11 mouse cellular contexts compared by ENCODE assay signal in genomic region chr17:47054613-47055012, GRCm38 (mm10). TPM values are rescaled to one million over a fixed set of nuclear protein-coding genes. Genes with fewer than 3 reads are reported as not detected.
A peak's percentile ranks its signal among the peaks of the same experiment; 100 is the strongest.
DNase-seq lines count a peak whose midpoint lies in the region; TF ChIP-seq lines count a peak whose summit lies in the region.
"Had no signal": no experiment of that assay in that cellular context is flagged by ENCODE, and none has a peak within 500 bp of the region (broad histone marks: within the 10 kb centered on the region; RNA-seq: fewer than 3 reads in every experiment).

No protein-coding gene starts in this region.

- no peak overlapping the region for H3K4me3 ChIP-seq in layer of hippocampus, adult 2 months
- H3K4me3 ChIP-seq in macrophage (ENCODE audit: inconsistent target): peak overlapping the region; percentile 5; the same call in 1 of the 2 replicates
- H3K4me3 ChIP-seq in cerebellum, adult 2 months (replicated peaks; ENCODE audit: insufficient read depth, low read depth, low read length): no peak overlapping the region
- H3K4me3 ChIP-seq: erythroblast, embryonic 14.5 days had no signal

- no peak for DNase-seq in layer of hippocampus, adult 2 months (ENCODE audit: low spot score in 2 of 2)
- no peak for DNase-seq in layer of hippocampus, adult 18-20 months (ENCODE audit: low spot score in 2 of 2)
- DNase-seq in brain, embryonic 14.5 days (ENCODE audit: low read depth): peak; percentile 6
- DNase-seq in heart, postnatal 10 days: peak; percentile 70 to 75
- no peak for DNase-seq in thymus, postnatal 14 days
- no peak for DNase-seq in spleen, adult 18-20 months
- DNase-seq in cerebellum, adult 2 months: no peak
- DNase-seq: adrenal gland, adult 2 months had no signal

- H3K27ac ChIP-seq in layer of hippocampus, adult 2 months: peak overlapping the region; percentile 11; the same call in 1 of the 2 replicates
- H3K27ac ChIP-seq in macrophage: peak overlapping the region; percentile 63
- H3K27ac ChIP-seq in cerebellum, adult 2 months (ENCODE audit: insufficient read depth, low read length): no peak overlapping the region
- H3K27ac ChIP-seq: liver, embryonic 14.5 days had no signal

- no peak for TF ChIP-seq POLR2A in brain, embryonic 14.5 days (IDR thresholded peaks at IDR 0.05; ENCODE audit: borderline replicate concordance, extremely low read depth, insufficient read depth, insufficient read length, poor library complexity, severe bottlenecking)
- no peak for TF ChIP-seq POLR2A in cerebellum, adult 2 months (IDR thresholded peaks at IDR 0.05; ENCODE audit: borderline replicate concordance, insufficient read depth, low read length)

- no peaks in the 10 kb centered on the region; the same call in 1 of the 2 replicates for H3K27me3 ChIP-seq in cerebellum, adult 2 months (ENCODE audit: control insufficient read depth, insufficient read depth, low read length)

- H3K4me1 ChIP-seq in cerebellum, adult 2 months (ENCODE audit: control insufficient read depth, insufficient read depth, low read length): no peaks in the 10 kb centered on the region

- intact Hi-C loops in heart, postnatal 10 days (cut with DNase I): no loop called here

- 0% methylated on average over 11 of the region's 11 CpGs for WGBS in macrophage (ENCODE audit: missing documents)
- WGBS in cerebellum, adult 2 months: 88% methylated on average over 11 of the region's 11 CpGs

- H3K79me2 ChIP-seq in macrophage (ENCODE audit: inconsistent target): no peaks in the 10 kb centered on the region

- H3K36me3 ChIP-seq in macrophage (ENCODE audit: inconsistent target): no peaks in the 10 kb centered on the region

- no peak for TF ChIP-seq CTCF in layer of hippocampus, adult 2 months (conservative IDR thresholded peaks at IDR 0.05)
- TF ChIP-seq CTCF in brain, embryonic 14.5 days (IDR thresholded peaks at IDR 0.05; ENCODE audit: borderline replicate concordance, extremely low read depth, insufficient read depth, insufficient read length): no peak
- no peak for TF ChIP-seq CTCF in cerebellum, adult 2 months (IDR thresholded peaks at IDR 0.05; ENCODE audit: borderline replicate concordance, insufficient read depth, low read depth, low read length)

RNA-seq across cellular contexts. Expression of gene Ubr2, which starts 44.3 kb away (rescaled TPM):
- 10 to 100 TPM; 61.0 to 63.7 TPM for total RNA-seq in layer of hippocampus, adult 2 months (2021)
- 10 to 100 TPM; 61.3 to 62.2 TPM for total RNA-seq in layer of hippocampus, adult 18-20 months (2021)
- polyA plus RNA-seq in brain, embryonic 14.5 days (2012; rRNA removed): 32.8 and 41.3 TPM in 2 replicates
- 10 to 100 TPM; 55.6 to 64.8 TPM for total RNA-seq in heart, postnatal 10 days (2021)
- total RNA-seq in macrophage (2018; cell fraction: chromatin; rRNA removed): 100 to 1,000 TPM in 24 of 26 experiments, 10 to 100 TPM in 2; 81.9 to 271 (median 191) TPM
- total RNA-seq in macrophage (2018; cell fraction: cytosol; rRNA removed): 10 to 100 TPM; 20.9 to 46.2 (median 34.0) TPM
- total RNA-seq in macrophage (2018; cell fraction: nucleus; rRNA removed): 100 to 1,000 TPM in 4 of 26 experiments, 10 to 100 TPM in 22; 39.5 to 136 (median 76.7) TPM
- 28.0 to 30.4 TPM (median 28.5 TPM) in 3 replicates for polyA plus RNA-seq in macrophage (2018)
- polyA plus RNA-seq in cerebellum, adult 2 months (2012; rRNA removed): 38.5 and 43.3 TPM in 2 replicates

Comparison
In these comparisons a context has a peak if more than half of its experiments do, and no peak if none do; other contexts are left out.
1. DNase-seq: peak in brain, embryonic 14.5 days (single experiment) and heart, postnatal 10 days (2 of 2); none in layer of hippocampus, adult 2 months (0 of 2), layer of hippocampus, adult 18-20 months (0 of 2), thymus, postnatal 14 days (single experiment), spleen, adult 18-20 months (0 of 2) and cerebellum, adult 2 months (0 of 2).